Mouse (Mus musculus) limb, embryonic 14.5 days (tissue): ENCODE results near the gene Ptpn20. TPM values are rescaled to one million over a fixed set of nuclear protein-coding genes. Genes with fewer than 3 reads are reported as not detected.
A peak's percentile ranks its signal among the peaks of the same experiment; 100 is the strongest.

ENCODE experiments used
- ATAC-seq: fragments of 200-750 bp; cut with Nextera tagmentation; 2 replicates; pipeline ENCODE4 v1.8.0; 2017; ENCODE audit warnings: low read depth, moderate number of reproducible peaks, moderate TSS enrichment; ENCODE audit not compliant: low FRiP score
- DNase-seq: peaks from one replicate; pipeline ENCODE4 v3.0.0-alpha.2; 2015; ENCODE audit warnings: low spot score
- H3K27ac ChIP-seq: fragments of 300-500 bp; sonication (generic); replicated peaks from 2 replicates; pipeline ENCODE4 v1.5.1; 2014; ENCODE audit warnings: low read depth, mild to moderate bottlenecking, low read length, moderate library complexity, mixed read lengths
- H3K27me3 ChIP-seq: fragments of 300-500 bp; sonication (generic); 2 replicates; pipeline ENCODE4 v1.6.1; 2014; ENCODE audit warnings: low read length, mixed read lengths; ENCODE audit not compliant: control insufficient read depth, insufficient read depth
- H3K36me3 ChIP-seq: fragments of 300-500 bp; sonication (generic); 2 replicates; pipeline ENCODE4 v1.6.1; 2014; ENCODE audit warnings: mild to moderate bottlenecking, low read length, moderate library complexity, mixed read lengths; ENCODE audit not compliant: control insufficient read depth, insufficient read depth
- H3K4me1 ChIP-seq: fragments of 300-500 bp; sonication (generic); 2 replicates; pipeline ENCODE4 v1.6.1; 2014; ENCODE audit warnings: antibody characterized with exemption, low read length, mixed read lengths; ENCODE audit not compliant: control insufficient read depth, insufficient read depth
- H3K4me2 ChIP-seq: fragments of 300-500 bp; sonication (generic); replicated peaks from 2 replicates; pipeline ENCODE4 v1.6.1; 2014; ENCODE audit warnings: low read depth, mild to moderate bottlenecking, low read length, moderate library complexity; ENCODE audit not compliant: severe bottlenecking
- H3K4me3 ChIP-seq: fragments of 300-500 bp; sonication (generic); replicated peaks from 2 replicates; pipeline ENCODE4 v1.5.1; 2014; ENCODE audit warnings: low read length
- H3K9ac ChIP-seq: fragments of 300-500 bp; sonication (generic); 2 replicates; pipeline ENCODE4 v1.6.1; 2014; ENCODE audit warnings: mild to moderate bottlenecking, low read depth, low read length, moderate library complexity; ENCODE audit not compliant: severe bottlenecking
- H3K9me3 ChIP-seq: fragments of 300-500 bp; sonication (generic); 2 replicates; pipeline ENCODE4 v1.6.1; 2016; ENCODE audit warnings: low read length; ENCODE audit not compliant: control insufficient read depth
- POLR2A ChIP-seq: fragments of 200-500 bp; IDR thresholded peaks from 2 replicates; pipeline ENCODE4 v1.8.0; 2012; ENCODE audit warnings: inconsistent platforms, mild to moderate bottlenecking, moderate library complexity, borderline replicate concordance; ENCODE audit not compliant: insufficient read depth, insufficient read length; ENCODE audit errors: extremely low read depth
- WGBS: fragments of 180-500 bp; shearing (Covaris S2); extraction: QIAGEN DNeasy Blood & Tissue Kit; methylation state at CpG from one replicate; pipeline ENCODE4 v1.1.7; 2014; 5-methylcytosine and 5-hydroxymethylcytosine counted together
- polyA plus RNA-seq, 2 experiments: library from polyadenylated mRNA; depleted of rRNA in 1 of 2; stranded (reverse) in 1 of 2; unstranded in 1 of 2; fragments of >200 nt; fragmentation: Nextera tagmentation in 1 of 2; extraction: Ambion mirVana in 1 of 2; gene quantifications; 2 replicates each; pipeline versions ENCODE4 v1.2.1 to v1.2.3; 2012 to 2014

Ptpn20 gene
- polyA plus RNA-seq, 2 experiments = 0.28 to 0.36 TPM

- TF ChIP-seq POLR2A = no peak
- Histone ChIP-seq H3K9ac (no peak overlapping the region), H3K27me3 (no peaks in the 10 kb centered on the region), H3K27ac (no peak overlapping the region), H3K36me3 (no peaks in the 10 kb centered on the region), H3K4me2 (no peak overlapping the region), H3K4me1 (no peaks in the 10 kb centered on the region), H3K9me3 (no peaks in the 10 kb centered on the region), H3K4me3 (no peak overlapping the region)
- DNase-seq = peak; percentile 49
- no peak for ATAC-seq
- 81% methylated on average over 5 of the region's 5 CpGs for WGBS
Measured at GRCm38 (mm10) chr14:33673350-33674087, 84.5 kb downstream of the Ptpn20 start.

- ATAC-seq = no peak
Measured at GRCm38 (mm10) chr14:33677996-33678395, 89.0 kb downstream of the Ptpn20 start.

GRCm38 (mm10) chr14:33678740-33679139 is 89.7 kb downstream of the Ptpn20 start:
- Histone ChIP-seq H3K27me3 (no peaks in the 10 kb centered on the region), H3K9me3 (no peaks in the 10 kb centered on the region), H3K4me1 (0 out of 2 replicates have a peak, but pooled peaks cover 2% of the 10 kb centered on the region), H3K27ac (no peak overlapping the region), H3K4me2 (no peak overlapping the region), H3K9ac (no peak overlapping the region), H3K4me3 (no peak overlapping the region), H3K36me3 (no peaks in the 10 kb centered on the region)
- DNase-seq (no peak), ATAC-seq (no peak)
- no peak for TF ChIP-seq POLR2A
- whole genome bisulfite sequencing = 75% methylated on average over 3 of the region's 3 CpGs

More at GRCm38 (mm10) chr14:33677996-33678395, 89.0 kb downstream of the Ptpn20 start:
- Histone ChIP-seq H3K4me1 (no peaks in the 10 kb centered on the region), H3K9me3 (no peaks in the 10 kb centered on the region), H3K9ac (no peak overlapping the region), H3K4me3 (no peak overlapping the region), H3K36me3 (no peaks in the 10 kb centered on the region), H3K4me2 (no peak overlapping the region), H3K27ac (no peak overlapping the region), H3K27me3 (no peaks in the 10 kb centered on the region)
- no peak for TF ChIP-seq POLR2A
- DNase-seq = no peak
- WGBS = 97% methylated on average over 6 of the region's 6 CpGs

GRCm38 (mm10) chr14:33680621-33681020 is 91.6 kb downstream of the Ptpn20 start:
- DNase-seq (no peak), ATAC-seq (no peak)
- H3K4me2 ChIP-seq = no peak overlapping the region
- no peak for TF ChIP-seq POLR2A
- H3K4me3 ChIP-seq = no peak overlapping the region
- WGBS = 84% methylated on average over 6 of the region's 6 CpGs
- no peak overlapping the region for H3K9ac ChIP-seq
- no peaks in the 10 kb centered on the region for H3K27me3 ChIP-seq
- H3K36me3 ChIP-seq = no peaks in the 10 kb centered on the region
- no peak overlapping the region for H3K27ac ChIP-seq
- 0 out of 2 replicates have a peak, but pooled peaks cover 5% of the 10 kb centered on the region for H3K4me1 ChIP-seq
- H3K9me3 ChIP-seq = no peaks in the 10 kb centered on the region

- Histone ChIP-seq H3K4me1 (0 out of 2 replicates have a peak, but pooled peaks cover 5% of the 10 kb centered on the region), H3K27me3 (no peaks in the 10 kb centered on the region), H3K4me3 (no peak overlapping the region), H3K9ac (no peak overlapping the region), H3K27ac (no peak overlapping the region), H3K9me3 (no peaks in the 10 kb centered on the region), H3K36me3 (no peaks in the 10 kb centered on the region), H3K4me2 (no peak overlapping the region)
- DNase-seq = no peak
- 72% methylated on average over 2 of the region's 2 CpGs for WGBS
- ATAC-seq = no peak
- no peak for TF ChIP-seq POLR2A
Measured at GRCm38 (mm10) chr14:33682768-33683167, 93.8 kb downstream of the Ptpn20 start.
